Mouse (Mus musculus) right cerebral cortex, postnatal 4 days (tissue): Measurements from ENCODE around the gene Gm20388.
A peak's percentile ranks its signal among the peaks of the same experiment; 100 is the strongest.

Experiments used
- DNase-seq: peaks from one replicate; pipeline ENCODE4 v3.0.0-alpha.2; 2022

The Gm20388 gene

DNA sequence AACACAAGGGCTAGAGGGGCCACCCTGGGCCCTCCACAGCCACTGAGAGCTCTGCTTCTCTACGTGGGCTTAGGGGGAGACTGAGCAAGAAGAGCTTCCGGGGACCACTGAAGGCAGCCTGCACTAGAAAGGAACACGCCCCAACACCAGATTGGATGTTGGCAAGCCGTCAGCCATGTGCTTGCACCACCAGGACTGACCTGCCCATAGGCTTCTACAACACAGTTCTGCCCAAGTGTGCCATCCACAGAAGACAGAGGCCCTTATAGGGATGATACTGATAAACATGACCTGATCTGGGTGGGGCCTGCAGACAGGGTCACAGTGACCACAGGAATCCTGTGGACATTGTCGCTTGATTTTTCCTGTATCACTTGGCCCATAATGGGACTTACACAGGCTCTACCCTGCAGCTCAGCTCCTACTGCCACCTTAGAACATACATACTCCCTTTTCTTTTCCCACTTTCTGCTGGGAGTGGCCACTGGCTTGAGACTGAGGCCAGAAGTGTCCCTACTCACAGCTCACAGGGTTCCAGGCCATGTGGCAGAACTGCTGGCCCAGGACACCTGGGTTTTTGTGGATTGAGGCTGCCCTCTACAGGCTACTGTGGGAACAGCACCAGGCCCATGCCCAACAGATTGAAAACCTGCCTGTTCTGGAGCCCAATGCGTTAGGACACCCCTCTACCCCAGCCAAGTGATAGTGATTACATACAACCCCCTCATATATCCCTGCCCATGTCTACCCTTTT is 2422.3 kb downstream of the Gm20388 start:
- peak; percentile 83 for DNase-seq

DNA sequence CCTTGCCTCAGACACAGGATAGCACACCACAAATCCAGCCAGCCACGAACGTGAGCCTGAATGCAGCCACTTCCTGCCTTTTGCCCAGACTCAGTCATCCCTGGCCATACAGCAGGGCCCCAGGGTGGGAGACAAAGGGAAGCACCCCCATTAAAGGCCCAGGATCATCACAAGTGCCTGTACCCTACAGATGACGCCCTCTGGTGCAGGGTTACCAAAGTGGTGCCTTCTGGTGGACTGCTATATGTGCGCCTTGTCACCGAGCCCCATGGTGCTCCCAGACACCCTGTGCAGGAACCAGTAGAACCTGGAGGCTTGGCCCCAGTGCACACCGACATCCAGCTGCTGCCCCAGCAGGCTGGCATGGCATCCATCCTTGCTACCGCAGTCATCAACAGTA is 2422.9 kb downstream of the Gm20388 start:
- no peak for DNase-seq

DNA sequence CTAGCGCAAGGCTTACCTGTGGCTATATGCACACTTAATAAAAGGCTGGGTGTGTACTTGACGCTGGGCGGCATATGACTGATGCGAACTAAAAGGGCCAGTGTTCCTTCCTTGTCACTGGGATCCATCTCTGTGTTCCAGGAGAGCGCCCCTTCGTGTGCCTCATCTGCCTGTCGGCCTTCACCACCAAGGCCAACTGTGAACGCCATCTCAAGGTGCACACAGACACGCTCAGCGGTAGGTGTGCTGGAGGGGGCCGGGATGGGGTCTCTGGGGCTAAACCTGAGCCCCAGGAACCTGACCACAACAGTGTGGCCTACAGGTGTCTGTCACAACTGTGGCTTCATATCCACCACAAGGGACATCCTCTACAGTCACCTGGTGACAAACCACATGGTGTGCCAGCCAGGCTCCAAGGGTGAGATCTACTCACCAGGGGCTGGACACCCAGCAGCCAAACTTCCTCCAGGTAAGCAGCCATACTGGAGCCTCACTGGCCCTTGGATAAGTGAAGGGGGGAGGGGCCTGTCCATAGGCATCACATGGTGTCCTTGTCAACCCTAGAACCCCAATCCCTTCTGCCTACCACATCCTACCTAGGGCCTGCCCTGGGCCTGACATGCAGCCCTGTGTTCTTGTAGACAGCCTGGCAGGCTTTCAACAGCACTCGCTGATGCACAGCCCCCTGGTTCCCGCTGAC is 2424.3 kb downstream of the Gm20388 start:
- DNase-seq, result no peak

DNA sequence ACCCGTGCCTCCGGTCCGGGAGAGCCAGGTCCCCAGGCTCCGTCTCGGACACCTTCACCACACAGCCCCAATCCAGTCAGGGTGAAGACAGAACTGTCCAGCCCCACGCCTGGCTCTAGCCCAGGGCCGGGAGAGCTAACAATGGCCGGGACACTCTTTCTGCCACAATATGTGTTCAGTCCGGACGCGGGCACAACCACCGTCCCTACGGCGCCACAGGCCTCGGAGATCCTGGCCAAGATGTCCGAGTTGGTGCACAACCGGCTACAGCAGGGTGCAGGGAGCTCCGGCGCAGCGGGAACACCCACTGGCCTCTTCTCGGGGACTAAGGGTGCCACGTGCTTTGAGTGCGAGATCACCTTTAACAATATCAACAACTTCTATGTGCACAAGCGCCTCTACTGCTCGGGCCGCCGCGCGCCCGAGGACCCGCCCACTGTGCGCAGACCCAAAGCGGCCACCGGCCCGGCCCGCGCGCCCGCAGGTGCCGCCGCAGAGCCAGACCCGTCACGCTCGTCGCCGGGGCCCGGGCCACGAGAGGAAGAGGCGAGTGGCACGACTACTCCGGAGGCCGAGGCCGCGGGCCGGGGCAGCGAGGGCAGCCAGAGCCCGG is 2425.1 kb downstream of the Gm20388 start:
- DNase-seq, result peak; percentile 33

DNA sequence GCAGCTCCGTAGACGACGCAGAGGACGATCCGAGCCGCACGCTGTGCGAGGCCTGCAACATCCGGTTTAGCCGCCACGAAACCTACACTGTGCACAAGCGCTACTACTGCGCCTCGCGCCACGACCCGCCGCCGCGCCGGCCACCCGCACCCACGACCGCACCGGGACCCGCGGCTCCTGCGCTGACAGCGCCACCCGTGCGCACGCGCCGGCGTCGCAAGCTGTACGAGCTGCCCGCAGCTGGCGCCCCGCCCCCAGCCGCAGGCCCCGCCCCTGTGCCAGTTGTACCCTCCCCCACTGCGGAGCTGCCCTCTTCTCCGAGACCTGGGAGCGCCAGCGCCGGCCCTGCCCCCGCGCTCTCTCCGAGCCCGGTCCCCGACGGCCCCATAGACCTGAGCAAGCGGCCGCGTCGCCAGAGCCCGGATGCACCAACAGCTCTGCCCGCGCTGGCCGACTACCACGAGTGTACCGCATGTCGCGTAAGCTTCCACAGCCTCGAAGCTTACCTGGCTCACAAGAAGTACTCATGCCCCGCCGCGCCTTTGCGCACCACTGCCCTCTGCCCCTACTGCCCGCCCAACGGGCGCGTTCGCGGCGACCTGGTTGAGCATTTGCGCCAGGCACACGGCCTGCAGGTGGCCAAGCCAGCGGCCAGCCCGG is 2425.7 kb downstream of the Gm20388 start:
- DNase-seq, result peak; percentile 68

DNA sequence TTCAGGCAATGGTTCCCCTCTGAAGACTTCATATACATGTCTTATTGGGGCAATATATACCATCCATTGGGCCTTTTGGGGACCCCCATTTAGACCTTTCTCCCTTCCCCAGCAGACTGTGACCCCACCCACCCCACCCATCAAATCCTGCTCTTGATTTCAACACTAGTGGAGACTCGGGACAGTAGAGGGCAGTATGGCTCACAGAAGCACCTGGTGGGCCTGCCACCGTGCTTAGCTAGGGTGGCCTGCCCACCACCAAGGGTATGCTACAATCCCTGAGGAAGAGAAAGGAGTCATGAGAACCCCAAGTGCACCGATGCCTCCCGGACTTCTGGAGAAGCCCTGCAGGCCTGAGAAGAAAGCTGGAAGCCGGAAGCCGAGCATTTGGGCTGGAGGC is 2428.2 kb downstream of the Gm20388 start:
- no peak for DNase-seq

DNA sequence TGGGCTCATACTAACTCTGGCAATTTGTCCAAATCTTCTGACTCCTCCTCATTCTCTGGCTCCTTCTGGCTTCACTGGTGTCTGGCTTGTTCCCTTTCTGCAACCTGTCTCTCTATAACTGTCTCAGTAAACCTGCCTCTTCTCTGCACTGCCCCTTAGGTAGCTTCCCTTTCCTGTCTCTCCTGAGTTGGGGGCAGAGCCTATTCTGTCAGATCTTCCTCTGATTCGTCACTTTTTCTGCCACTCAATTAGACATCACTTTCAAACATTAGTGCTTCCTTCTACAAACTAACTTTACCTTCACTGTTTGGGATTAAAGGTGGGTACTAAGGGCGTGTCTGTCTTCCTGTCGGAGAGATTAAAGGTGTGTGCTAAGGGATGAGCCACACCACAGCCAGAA is 2430.1 kb downstream of the Gm20388 start:
- DNase-seq, result no peak

DNA sequence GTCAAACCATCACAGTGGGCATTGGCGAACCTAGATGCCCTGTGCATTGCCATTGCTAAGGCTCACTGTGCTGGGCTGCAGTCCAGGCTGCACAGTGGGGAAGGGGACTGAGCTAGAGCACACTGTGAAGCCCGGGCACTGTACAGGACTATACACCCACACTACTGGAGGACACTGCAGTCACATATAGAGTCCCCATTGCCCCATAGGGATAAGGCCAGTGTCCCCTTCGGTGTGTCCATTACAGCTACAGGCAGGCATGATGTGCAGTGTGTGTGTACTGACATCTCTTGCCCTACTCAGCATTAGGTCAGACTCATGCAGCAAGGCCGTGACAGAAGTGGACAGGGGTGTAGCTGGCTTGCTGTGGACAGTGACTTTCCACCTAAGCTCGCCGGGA is 2431.1 kb downstream of the Gm20388 start:
- DNase-seq, result no peak

DNA sequence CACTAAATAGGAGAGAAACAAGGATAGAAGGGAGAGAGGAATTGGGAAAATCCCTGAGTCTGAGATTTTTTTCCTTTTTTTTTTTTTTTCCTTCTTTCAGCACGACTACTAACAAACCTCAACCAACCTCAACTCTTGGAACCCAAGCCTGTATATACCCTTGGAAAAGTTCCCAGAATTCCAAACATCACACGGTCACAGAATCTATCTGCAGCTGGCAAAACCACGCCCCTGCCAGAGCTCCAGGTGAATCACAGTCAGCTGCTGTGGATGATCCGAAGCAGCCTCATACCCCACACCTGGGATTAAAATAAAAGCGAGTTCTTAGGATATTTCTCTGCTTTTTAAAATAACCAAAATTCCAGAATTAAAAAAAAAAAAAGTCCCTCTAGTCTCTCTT is 2431.7 kb downstream of the Gm20388 start:
- no peak for DNase-seq

DNA sequence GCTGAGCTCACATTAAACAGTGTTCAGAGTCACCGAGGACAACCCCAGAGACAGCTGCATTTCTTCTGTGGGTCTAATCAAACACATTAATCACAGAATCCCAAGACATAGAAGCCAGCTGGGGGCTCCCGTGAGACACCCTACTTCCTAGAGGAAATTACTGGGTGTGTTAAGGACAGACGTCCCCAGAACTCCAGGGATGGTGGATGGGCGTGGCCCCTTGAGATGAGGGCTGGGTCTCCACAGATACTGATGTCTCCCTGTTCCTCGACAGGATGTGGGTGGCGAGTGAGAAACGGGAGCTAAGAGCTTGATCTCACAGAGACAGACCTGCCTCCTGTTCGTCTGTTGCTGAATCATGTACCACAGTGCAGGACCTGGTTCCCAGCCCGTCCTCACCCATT is 2432.2 kb downstream of the Gm20388 start:
- no peak for DNase-seq

DNA sequence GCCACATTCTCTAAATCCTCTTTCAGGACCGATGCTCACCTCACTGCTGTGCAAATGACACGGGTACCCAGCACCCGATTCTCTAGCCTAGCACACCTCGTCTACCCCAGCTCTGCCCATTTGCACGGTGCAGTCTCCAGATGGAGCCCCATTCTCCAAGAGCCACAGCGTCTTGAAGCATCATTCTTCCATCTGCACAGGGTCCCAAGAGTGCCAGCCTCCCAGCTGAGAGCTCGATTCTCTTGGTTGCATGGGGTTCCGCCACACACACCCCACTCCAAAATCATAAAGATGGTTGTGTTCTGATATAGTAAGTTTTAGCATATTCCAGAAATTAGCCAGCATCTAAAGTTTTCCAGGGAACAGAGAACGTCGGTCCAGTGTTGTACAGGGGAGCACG is 2432.7 kb downstream of the Gm20388 start:
- no peak for DNase-seq

DNA sequence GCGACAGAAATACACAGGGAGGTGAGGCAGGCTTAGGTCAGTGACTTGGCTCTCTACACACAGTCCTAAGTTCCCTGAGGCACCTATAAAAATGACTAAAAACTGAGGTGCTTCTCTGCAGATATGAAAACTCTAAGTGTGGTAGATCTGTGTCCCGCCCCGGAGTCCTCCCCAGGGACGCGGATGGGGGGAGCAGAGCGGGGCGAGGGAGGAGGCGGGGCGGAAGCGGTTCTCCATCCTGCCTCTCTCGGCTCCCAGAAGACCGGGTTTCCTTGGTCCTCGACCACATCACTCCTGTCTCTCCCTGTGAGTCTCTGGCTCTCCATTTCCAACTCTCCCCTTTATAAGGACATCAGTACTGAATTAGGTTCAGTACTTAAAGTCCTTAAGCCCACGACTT is 2433.1 kb downstream of the Gm20388 start:
- DNase-seq, result no peak

DNA sequence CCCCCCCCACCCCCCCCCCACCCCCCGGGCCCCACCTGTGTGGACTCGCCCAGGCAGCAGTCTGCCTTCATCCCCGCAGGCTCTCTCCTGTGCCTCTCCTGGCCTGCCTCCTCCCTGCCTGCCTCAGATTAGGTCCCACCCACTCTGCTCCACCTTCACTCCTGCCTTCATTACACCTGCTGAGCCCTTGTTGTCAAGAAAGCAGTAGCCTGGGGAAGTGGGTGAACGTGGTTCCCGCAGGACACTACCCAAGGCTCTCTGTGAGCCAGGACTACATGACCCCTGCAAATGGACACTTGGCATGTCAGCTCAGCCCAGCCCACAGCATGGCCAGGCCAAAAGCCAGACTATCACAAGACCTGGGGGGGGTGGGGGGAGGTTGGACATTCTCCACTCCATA is 2433.6 kb downstream of the Gm20388 start:
- no peak for DNase-seq

DNA sequence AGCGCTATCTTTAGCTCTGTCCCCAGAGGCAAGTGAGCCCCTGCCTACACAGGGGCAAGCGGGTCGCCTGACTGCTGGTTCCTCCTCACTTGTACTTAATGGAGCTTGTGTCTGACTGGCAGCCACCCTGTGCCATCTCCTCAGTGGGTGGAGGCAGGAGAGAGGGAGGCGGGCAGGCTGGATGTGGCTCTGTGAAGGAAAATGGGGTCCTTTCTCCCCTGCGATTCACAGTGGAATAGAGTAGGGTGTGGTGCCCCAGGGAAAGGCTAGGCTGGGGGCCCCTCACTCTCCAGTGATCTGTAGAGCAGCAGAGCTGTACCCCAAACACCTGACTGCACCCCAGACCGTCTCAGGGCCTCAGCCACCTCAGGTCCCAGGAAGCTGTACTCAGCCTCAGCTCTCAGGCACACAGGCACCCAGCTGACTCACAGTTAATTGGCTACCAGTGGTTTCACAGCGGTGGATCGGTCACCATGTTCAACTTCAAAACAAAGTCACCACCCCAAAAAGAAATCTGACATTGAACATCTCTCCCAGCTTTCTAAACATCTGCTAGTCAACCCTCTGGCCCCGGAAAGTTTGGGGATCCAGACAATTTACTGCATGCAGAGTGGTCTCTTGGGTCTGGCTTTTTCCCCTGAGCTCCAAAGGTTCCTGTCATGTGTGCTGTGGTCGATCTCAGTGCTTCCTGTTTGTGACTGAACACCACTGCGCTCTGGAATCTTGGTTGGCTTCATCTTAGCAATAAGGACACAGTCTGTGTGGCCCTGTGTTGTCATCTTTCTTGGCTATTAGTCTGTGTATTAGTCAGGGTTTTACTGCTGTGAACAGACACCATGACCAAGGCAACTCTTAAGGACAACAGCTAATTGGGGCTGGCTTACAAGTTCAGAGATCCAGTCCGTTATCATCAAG is 2434.8 kb downstream of the Gm20388 start:
- DNase-seq, result no peak

DNA sequence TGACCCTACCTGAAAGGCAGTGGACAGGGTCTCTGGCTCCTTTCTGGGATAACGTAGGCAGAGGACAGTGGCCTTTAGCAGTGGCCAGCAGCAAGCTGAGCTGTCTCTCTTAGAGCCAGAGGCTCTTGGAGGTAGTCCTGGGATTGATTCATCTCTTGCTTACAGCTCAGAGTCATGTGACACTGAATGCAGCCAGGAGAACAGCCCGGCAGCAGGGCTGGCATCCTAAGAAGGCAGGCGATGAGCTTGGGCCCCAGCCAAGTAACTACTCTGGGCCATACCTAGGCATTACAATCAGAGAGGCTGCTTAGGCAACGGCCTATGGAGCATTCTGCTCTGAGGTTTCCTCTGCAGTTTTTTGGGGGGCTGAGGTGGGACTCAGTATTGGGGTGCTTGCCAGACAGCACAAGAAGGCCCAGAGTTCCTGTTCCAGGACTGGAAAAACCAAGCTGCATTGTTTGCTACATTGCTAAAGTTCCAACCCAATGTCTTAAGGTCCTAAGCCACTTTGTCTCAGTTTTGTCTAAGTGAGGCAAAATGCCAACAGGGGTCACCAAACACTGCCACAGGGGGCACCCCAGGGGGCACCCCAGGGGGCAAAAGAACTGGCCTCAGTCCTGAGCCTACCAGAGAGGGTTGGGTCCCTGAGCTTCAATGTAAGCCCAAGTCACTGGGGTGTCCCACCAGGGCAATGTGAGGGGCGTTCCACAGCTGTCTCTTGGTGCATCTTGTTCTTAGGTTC is 2437.3 kb downstream of the Gm20388 start:
- peak; percentile 59 for DNase-seq

DNA sequence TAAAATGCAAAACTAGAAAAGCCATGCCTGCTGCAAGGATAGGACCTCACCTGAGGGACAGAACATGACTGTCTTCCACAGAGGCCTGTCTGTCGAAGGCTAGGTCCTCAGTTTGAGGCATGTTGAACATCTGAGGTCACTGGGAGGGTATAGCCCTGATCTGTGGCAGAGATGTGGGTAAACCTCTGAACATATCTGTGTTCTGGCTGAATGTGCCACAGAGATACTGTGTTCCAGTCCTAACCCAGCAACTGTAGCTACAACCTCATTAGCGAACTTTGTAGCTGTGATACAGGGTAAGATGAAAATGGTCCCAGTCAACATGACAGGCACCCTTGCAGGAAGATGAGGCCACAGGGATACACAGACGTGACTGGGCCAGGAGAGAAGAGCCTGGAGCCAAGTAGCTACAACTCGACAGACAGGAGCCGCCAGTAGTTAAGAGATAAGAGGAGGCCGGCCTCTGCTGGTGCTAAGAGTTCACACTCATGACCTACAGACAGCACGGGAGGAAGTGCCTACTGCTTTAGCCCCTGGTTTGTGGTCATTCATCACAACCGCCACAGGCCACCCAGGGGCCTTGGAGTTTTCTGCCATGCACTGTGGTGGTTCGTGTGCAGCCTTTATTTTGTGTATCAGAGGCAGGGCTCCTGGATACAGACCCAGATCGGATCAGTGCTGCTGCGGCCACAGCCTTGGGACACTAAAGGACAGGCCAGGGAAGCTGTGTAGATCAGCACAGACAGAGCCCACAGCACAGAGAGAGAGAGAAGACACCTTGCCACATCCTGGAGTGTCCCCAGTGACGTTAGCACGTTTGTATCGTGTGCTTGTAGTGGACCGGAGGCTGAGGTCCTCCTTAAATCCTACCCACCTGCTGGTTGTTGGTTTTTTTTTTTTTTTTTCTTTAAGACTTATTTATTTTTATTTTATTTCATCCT is 2439.0 kb downstream of the Gm20388 start:
- no peak for DNase-seq

DNA sequence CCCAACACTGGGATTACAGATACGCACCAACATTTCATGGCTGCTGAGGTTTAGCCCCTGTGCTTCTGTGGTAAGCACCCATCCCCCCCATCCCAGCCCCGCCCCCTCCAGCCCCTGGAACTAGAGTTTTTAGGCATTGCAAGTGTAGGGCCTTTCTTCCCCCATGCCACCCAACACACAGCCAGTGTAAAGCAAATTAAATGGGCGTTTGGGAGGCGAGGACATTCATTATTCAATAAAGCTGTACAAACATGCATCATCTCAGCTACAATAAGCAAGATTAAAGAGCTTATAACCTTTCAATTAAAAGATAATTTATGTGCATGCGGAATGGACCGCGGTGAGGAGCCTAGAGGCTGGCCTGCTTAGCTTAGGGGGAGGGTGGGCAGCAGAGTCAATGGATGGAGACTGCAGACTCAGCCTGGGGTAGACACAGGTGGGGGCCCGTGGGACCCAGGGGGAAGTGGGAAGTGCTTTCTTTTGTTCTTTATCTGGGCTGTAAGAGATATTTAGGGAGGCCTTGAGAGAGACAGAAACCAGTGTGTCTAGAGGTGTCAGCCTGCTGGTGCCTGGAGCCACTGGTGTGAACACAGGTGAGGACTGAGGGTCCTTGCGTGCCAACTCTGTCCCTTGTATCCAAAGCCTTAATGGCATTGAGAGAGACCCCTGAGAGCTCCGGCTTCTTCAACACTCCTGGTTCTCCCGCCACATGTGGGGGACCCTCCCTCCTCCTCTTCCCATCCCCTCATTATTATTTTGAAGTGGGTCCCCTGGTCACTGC is 2439.9 kb downstream of the Gm20388 start:
- no peak for DNase-seq

DNA sequence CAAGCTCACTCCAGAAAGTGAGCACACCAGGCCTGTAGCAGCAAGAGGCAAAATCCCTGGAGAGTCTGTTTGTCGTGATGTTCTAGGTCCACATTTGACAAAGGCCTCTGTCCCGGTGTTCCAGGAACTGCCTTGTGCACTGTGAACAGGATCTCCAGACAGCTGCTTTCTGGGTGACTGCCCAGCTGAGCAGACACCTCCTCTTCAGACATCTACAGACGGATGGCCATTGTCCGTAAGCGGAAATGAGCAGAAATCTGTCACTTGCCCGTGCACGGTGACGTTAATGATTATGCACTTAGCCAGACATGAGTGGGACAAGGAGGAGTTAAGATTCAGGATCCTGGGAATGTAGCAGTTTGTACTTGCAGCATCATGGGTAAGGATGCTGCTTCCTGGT is 2443.5 kb downstream of the Gm20388 start:
- DNase-seq, result no peak
